Mouse (Mus musculus) lung, embryonic 15.5 days (tissue): ENCODE measurements around the gene Snrk. TPM values are rescaled to one million over a fixed set of nuclear protein-coding genes. Genes with fewer than 3 reads are reported as not detected.

Experiments
- ATAC-seq: fragments of 200-750 bp; cut with Nextera tagmentation; 2 replicates; pipeline ENCODE4 v1.8.0; 2017; ENCODE audit warnings: moderate number of reproducible peaks, borderline replicate concordance; ENCODE audit not compliant: low FRiP score, low TSS enrichment; ENCODE audit errors: extremely low read depth
- H3K27ac ChIP-seq: fragments of 300-500 bp; sonication (generic); 2 replicates; pipeline ENCODE4 v1.5.1; 2015; ENCODE audit warnings: moderate library complexity, mild to moderate bottlenecking, inconsistent platforms
- H3K27me3 ChIP-seq: fragments of 300-500 bp; sonication (generic); 2 replicates; pipeline ENCODE4 v1.6.1; 2015; ENCODE audit warnings: inconsistent platforms
- H3K36me3 ChIP-seq: fragments of 300-500 bp; sonication (generic); 2 replicates; pipeline ENCODE4 v1.6.1; 2015; ENCODE audit warnings: inconsistent platforms
- H3K4me1 ChIP-seq: fragments of 300-500 bp; sonication (generic); 2 replicates; pipeline ENCODE4 v1.6.1; 2015; ENCODE audit warnings: inconsistent platforms
- H3K4me2 ChIP-seq: fragments of 300-500 bp; sonication (generic); 2 replicates; pipeline ENCODE4 v1.6.1; 2015; ENCODE audit warnings: inconsistent platforms, mild to moderate bottlenecking, moderate library complexity
- H3K4me3 ChIP-seq: fragments of 300-500 bp; sonication (generic); 2 replicates; pipeline ENCODE4 v1.5.1; 2015; ENCODE audit warnings: mild to moderate bottlenecking, inconsistent platforms
- H3K9ac ChIP-seq: fragments of 300-500 bp; sonication (generic); 2 replicates; pipeline ENCODE4 v1.6.1; 2015; ENCODE audit warnings: inconsistent platforms
- H3K9me3 ChIP-seq: fragments of 300-500 bp; sonication (generic); 2 replicates; pipeline ENCODE4 v1.6.1; 2016; ENCODE audit warnings: inconsistent platforms
- WGBS: fragments of 180-500 bp; shearing (Covaris S2); methylation state at CpG from one replicate; pipeline ENCODE4 v1.1.7; 2015; 5-methylcytosine and 5-hydroxymethylcytosine counted together
- polyA plus RNA-seq: library from polyadenylated mRNA; unstranded; fragments of >200 nt; fragmentation: Nextera tagmentation; extraction: Ambion mirVana; gene quantifications from 2 replicates; pipeline ENCODE4 v1.2.1, GENCODE M21; 2015

Snrk gene
- polyA plus RNA-seq, 1 experiment from 2014 or later: 83.3 TPM

- Histone ChIP-seq H3K27me3 (no peaks in the 10 kb centered on the region), H3K9ac (no peak overlapping the region), H3K4me2 (no peak overlapping the region), H3K9me3 (no peaks in the 10 kb centered on the region), H3K4me3 (no peak overlapping the region), H3K4me1 (no peaks in the 10 kb centered on the region), H3K36me3 (peaks cover 20% of the 10 kb centered on the region; the same call in 1 of the 2 replicates), H3K27ac (no peak overlapping the region)
- WGBS: 57% methylated on average over 9 of the region's 9 CpGs
- no peak for ATAC-seq
These were observed 56.6 kb downstream of the Snrk start for GRCm38 (mm10) chr9:122173405-122174233.

- 87% methylated on average over 6 of the region's 6 CpGs for WGBS
- no peak overlapping the region for H3K4me3 ChIP-seq
- no peak overlapping the region for H3K27ac ChIP-seq
- no peak overlapping the region for H3K9ac ChIP-seq
- no peak overlapping the region for H3K4me2 ChIP-seq
- H3K4me1 ChIP-seq: no peaks in the 10 kb centered on the region
- no peaks in the 10 kb centered on the region for H3K27me3 ChIP-seq
- H3K9me3 ChIP-seq: no peaks in the 10 kb centered on the region
- ATAC-seq: no peak
- peaks cover 18% of the 10 kb centered on the region; the same call in 1 of the 2 replicates for H3K36me3 ChIP-seq
These were observed 57.7 kb downstream of the Snrk start for GRCm38 (mm10) chr9:122174723-122175122.

- Histone ChIP-seq H3K4me1 (no peaks in the 10 kb centered on the region), H3K27me3 (no peaks in the 10 kb centered on the region), H3K9me3 (no peaks in the 10 kb centered on the region), H3K4me2 (no peak overlapping the region), H3K4me3 (no peak overlapping the region), H3K9ac (no peak overlapping the region), H3K36me3 (no peaks in the 10 kb centered on the region), H3K27ac (no peak overlapping the region)
- ATAC-seq: no peak
- WGBS: 64% methylated on average over 7 of the region's 7 CpGs
These were observed 60.5 kb downstream of the Snrk start for GRCm38 (mm10) chr9:122177256-122178220.

- H3K36me3 ChIP-seq: no peaks in the 10 kb centered on the region
- no peak overlapping the region for H3K4me3 ChIP-seq
- no peak overlapping the region for H3K9ac ChIP-seq
- ATAC-seq: no peak
- WGBS: 35% methylated on average over 4 of the region's 4 CpGs
- no peak overlapping the region for H3K27ac ChIP-seq
- H3K4me1 ChIP-seq: no peaks in the 10 kb centered on the region
- no peaks in the 10 kb centered on the region for H3K27me3 ChIP-seq
- H3K4me2 ChIP-seq: no peak overlapping the region
- no peaks in the 10 kb centered on the region for H3K9me3 ChIP-seq
These were observed 61.4 kb downstream of the Snrk start for GRCm38 (mm10) chr9:122178427-122178826.

- no peak overlapping the region for H3K4me2 ChIP-seq
- H3K27ac ChIP-seq: no peak overlapping the region
- no peak overlapping the region for H3K4me3 ChIP-seq
- no peak overlapping the region for H3K9ac ChIP-seq
- no peaks in the 10 kb centered on the region for H3K4me1 ChIP-seq
- 79% methylated on average over 3 of the region's 3 CpGs for WGBS
- no peak for ATAC-seq
- no peaks in the 10 kb centered on the region for H3K27me3 ChIP-seq
- H3K36me3 ChIP-seq: no peaks in the 10 kb centered on the region
- no peaks in the 10 kb centered on the region for H3K9me3 ChIP-seq
These were observed 63.0 kb downstream of the Snrk start for GRCm38 (mm10) chr9:122180105-122180504.

- Histone ChIP-seq H3K9me3 (no peaks in the 10 kb centered on the region), H3K9ac (no peak overlapping the region), H3K27me3 (no peaks in the 10 kb centered on the region), H3K4me3 (no peak overlapping the region), H3K27ac (no peak overlapping the region), H3K36me3 (no peaks in the 10 kb centered on the region), H3K4me1 (no peaks in the 10 kb centered on the region), H3K4me2 (no peak overlapping the region)
- ATAC-seq: no peak
- WGBS: 72% methylated on average over 4 of the region's 4 CpGs
These were observed 66.0 kb downstream of the Snrk start for GRCm38 (mm10) chr9:122183074-122183473.

- no peak overlapping the region for H3K4me3 ChIP-seq
- no peaks in the 10 kb centered on the region for H3K9me3 ChIP-seq
- 80% methylated on average over 3 of the region's 3 CpGs for WGBS
- no peak overlapping the region for H3K4me2 ChIP-seq
- no peak overlapping the region for H3K27ac ChIP-seq
- H3K36me3 ChIP-seq: no peaks in the 10 kb centered on the region
- H3K9ac ChIP-seq: no peak overlapping the region
- no peaks in the 10 kb centered on the region for H3K4me1 ChIP-seq
- H3K27me3 ChIP-seq: no peaks in the 10 kb centered on the region
- ATAC-seq: no peak
These were observed 67.3 kb downstream of the Snrk start for GRCm38 (mm10) chr9:122184329-122184728.

- H3K27ac ChIP-seq: no peak overlapping the region
- ATAC-seq: no peak
- no peak overlapping the region for H3K4me3 ChIP-seq
- H3K27me3 ChIP-seq: no peaks in the 10 kb centered on the region
- 8% methylated on average over 2 of the region's 2 CpGs for WGBS
- H3K9ac ChIP-seq: no peak overlapping the region
- H3K4me1 ChIP-seq: no peaks in the 10 kb centered on the region
- H3K36me3 ChIP-seq: no peaks in the 10 kb centered on the region
- no peak overlapping the region for H3K4me2 ChIP-seq
- H3K9me3 ChIP-seq: no peaks in the 10 kb centered on the region
These were observed 68.0 kb downstream of the Snrk start for GRCm38 (mm10) chr9:122185061-122185460.

GRCm38 (mm10) chr9:122185953-122186352 lies 68.9 kb downstream of the Snrk start:
- 0 out of 2 replicates have a peak overlapping the region, but pooled peaks have one; percentile 7 for H3K27ac ChIP-seq
- ATAC-seq: no peak

GRCm38 (mm10) chr9:122186643-122187226 lies 69.7 kb downstream of the Snrk start:
- Histone ChIP-seq H3K4me1 (no peaks in the 10 kb centered on the region), H3K36me3 (no peaks in the 10 kb centered on the region), H3K27ac (no peak overlapping the region), H3K4me3 (no peak overlapping the region), H3K9ac (no peak overlapping the region), H3K9me3 (no peaks in the 10 kb centered on the region), H3K27me3 (no peaks in the 10 kb centered on the region), H3K4me2 (no peak overlapping the region)
- 40% methylated on average over 1 of the region's 1 CpGs for WGBS
- no peak for ATAC-seq

More at GRCm38 (mm10) chr9:122185953-122186352, 68.9 kb downstream of the Snrk start:
- WGBS: 85% methylated on average over 6 of the region's 6 CpGs
- H3K4me2 ChIP-seq: no peak overlapping the region
- no peak overlapping the region for H3K4me3 ChIP-seq
- H3K9ac ChIP-seq: no peak overlapping the region
- no peaks in the 10 kb centered on the region for H3K27me3 ChIP-seq
- H3K4me1 ChIP-seq: no peaks in the 10 kb centered on the region
- H3K9me3 ChIP-seq: no peaks in the 10 kb centered on the region
- H3K36me3 ChIP-seq: no peaks in the 10 kb centered on the region

- Histone ChIP-seq H3K9ac (no peak overlapping the region), H3K27me3 (no peaks in the 10 kb centered on the region), H3K4me1 (no peaks in the 10 kb centered on the region), H3K4me2 (no peak overlapping the region), H3K9me3 (no peaks in the 10 kb centered on the region), H3K4me3 (no peak overlapping the region), H3K36me3 (no peaks in the 10 kb centered on the region), H3K27ac (no peak overlapping the region)
- no peak for ATAC-seq
- WGBS: 69% methylated on average over 7 of the region's 7 CpGs
These were observed 70.4 kb downstream of the Snrk start for GRCm38 (mm10) chr9:122187451-122187921.
